Mouse (Mus musculus) forebrain, embryonic 12.5 days (tissue): ENCODE results near the gene Dcakd. TPM values are rescaled to one million over a fixed set of nuclear protein-coding genes. Genes with fewer than 3 reads are reported as not detected.
A peak's percentile ranks its signal among the peaks of the same experiment; 100 is the strongest.

Source experiments
- ATAC-seq: fragments of 200-750 bp; cut with Nextera tagmentation; 2 replicates; pipeline ENCODE4 v1.8.0; 2017; ENCODE audit warnings: moderate TSS enrichment; ENCODE audit not compliant: low FRiP score
- H3K27ac ChIP-seq: fragments of 300-500 bp; sonication (generic); 2 replicates; pipeline ENCODE4 v1.5.1; 2016; ENCODE audit warnings: mild to moderate bottlenecking
- H3K27me3 ChIP-seq: fragments of 300-500 bp; sonication (generic); 2 replicates; pipeline ENCODE4 v1.6.1; 2016; ENCODE audit warnings: mild to moderate bottlenecking
- H3K36me3 ChIP-seq: fragments of 300-500 bp; sonication (generic); replicated peaks from 2 replicates; pipeline ENCODE4 v1.6.1; 2016; ENCODE audit warnings: mild to moderate bottlenecking
- H3K4me1 ChIP-seq: fragments of 300-500 bp; sonication (generic); 2 replicates; pipeline ENCODE4 v1.6.1; 2016
- H3K4me2 ChIP-seq: fragments of 300-500 bp; sonication (generic); 2 replicates; pipeline ENCODE4 v1.6.1; 2016; ENCODE audit warnings: mild to moderate bottlenecking, moderate library complexity
- H3K4me3 ChIP-seq: fragments of 300-500 bp; sonication (generic); replicated peaks from 2 replicates; pipeline ENCODE4 v1.5.1; 2016; ENCODE audit warnings: mild to moderate bottlenecking
- H3K9ac ChIP-seq: fragments of 300-500 bp; sonication (generic); 2 replicates; pipeline ENCODE4 v1.6.1; 2016; ENCODE audit warnings: mild to moderate bottlenecking
- H3K9me3 ChIP-seq: fragments of 300-500 bp; sonication (generic); 2 replicates; pipeline ENCODE4 v1.6.1; 2016
- WGBS: fragments of 180-500 bp; shearing (Covaris S2); methylation state at CpG from one replicate; pipeline ENCODE4 v1.1.7; 2016; 5-methylcytosine and 5-hydroxymethylcytosine counted together
- polyA plus RNA-seq: library from polyadenylated mRNA; unstranded; fragments of >200 nt; fragmentation: Nextera tagmentation; extraction: Ambion mirVana; gene quantifications from 2 replicates; pipeline ENCODE4 v1.2.1, GENCODE M21; 2016

Dcakd gene
- polyA plus RNA-seq, 1 experiment from 2014 or later, result 190 TPM

- H3K36me3 ChIP-seq, result no peaks in the 10 kb centered on the region
- H3K4me2 ChIP-seq, result peak overlapping the region; percentile 45
- peaks cover 27% of the 10 kb centered on the region for H3K27me3 ChIP-seq
- H3K27ac ChIP-seq, result peak overlapping the region; percentile 89
- H3K4me3 ChIP-seq, result peak overlapping the region; percentile 14; the same call in 1 of the 2 replicates
- 20% methylated on average over 7 of the region's 7 CpGs for WGBS
- H3K4me1 ChIP-seq, result peaks cover 33% of the 10 kb centered on the region
- H3K9me3 ChIP-seq, result no peaks in the 10 kb centered on the region
- H3K9ac ChIP-seq, result peak overlapping the region; percentile 47; the same call in 1 of the 2 replicates
- ATAC-seq, result 0 out of 2 replicates have a peak, but pooled peaks have one; percentile 1
Observed at GRCm38 (mm10) chr11:102962861-102963245, 65.3 kb downstream of the Dcakd start.

GRCm38 (mm10) chr11:102961082-102961481 lies 67.1 kb downstream of the Dcakd start:
- ATAC-seq, result no peak
- Histone ChIP-seq H3K36me3 (no peaks in the 10 kb centered on the region), H3K4me3 (no peak overlapping the region), H3K9me3 (no peaks in the 10 kb centered on the region), H3K27ac (no peak overlapping the region), H3K4me2 (no peak overlapping the region), H3K27me3 (peaks cover 21% of the 10 kb centered on the region), H3K4me1 (peaks cover 42% of the 10 kb centered on the region), H3K9ac (no peak overlapping the region)
- 94% methylated on average over 4 of the region's 4 CpGs for WGBS

GRCm38 (mm10) chr11:102958870-102959269 lies 69.3 kb downstream of the Dcakd start:
- Histone ChIP-seq H3K9me3 (no peaks in the 10 kb centered on the region), H3K4me1 (peaks cover 36% of the 10 kb centered on the region)

GRCm38 (mm10) chr11:102958431-102958830 lies 69.7 kb downstream of the Dcakd start:
- WGBS, result 90% methylated on average over 6 of the region's 6 CpGs
- no peak overlapping the region for H3K9ac ChIP-seq
- H3K9me3 ChIP-seq, result no peaks in the 10 kb centered on the region
- no peak overlapping the region for H3K4me2 ChIP-seq
- no peaks in the 10 kb centered on the region for H3K36me3 ChIP-seq
- H3K4me3 ChIP-seq, result no peak overlapping the region
- peaks cover 33% of the 10 kb centered on the region for H3K4me1 ChIP-seq
- no peak overlapping the region for H3K27ac ChIP-seq
- no peak for ATAC-seq
- H3K27me3 ChIP-seq, result 0 out of 2 replicates have a peak, but pooled peaks cover 5% of the 10 kb centered on the region

More at GRCm38 (mm10) chr11:102958870-102959269, 69.3 kb downstream of the Dcakd start:
- Histone ChIP-seq H3K27me3 (0 out of 2 replicates have a peak, but pooled peaks cover 5% of the 10 kb centered on the region), H3K4me2 (no peak overlapping the region), H3K36me3 (no peaks in the 10 kb centered on the region), H3K4me3 (no peak overlapping the region), H3K9ac (no peak overlapping the region), H3K27ac (no peak overlapping the region)
- ATAC-seq, result no peak
- WGBS, result 77% methylated on average over 1 of the region's 1 CpGs

- no peaks in the 10 kb centered on the region for H3K9me3 ChIP-seq
- no peak overlapping the region for H3K9ac ChIP-seq
- peaks cover 10% of the 10 kb centered on the region; the same call in 1 of the 2 replicates for H3K27me3 ChIP-seq
- H3K4me1 ChIP-seq, result peaks cover 33% of the 10 kb centered on the region
- no peak for ATAC-seq
- no peak overlapping the region for H3K4me3 ChIP-seq
- no peak overlapping the region for H3K4me2 ChIP-seq
- no peaks in the 10 kb centered on the region for H3K36me3 ChIP-seq
- WGBS, result 80% methylated on average over 8 of the region's 8 CpGs
- H3K27ac ChIP-seq, result peak overlapping the region; percentile 21; the same call in 1 of the 2 replicates
Observed at GRCm38 (mm10) chr11:102957692-102958091, 70.4 kb downstream of the Dcakd start.

GRCm38 (mm10) chr11:102956962-102957614 lies 71.0 kb downstream of the Dcakd start:
- H3K36me3 ChIP-seq, result no peaks in the 10 kb centered on the region
- H3K9me3 ChIP-seq, result no peaks in the 10 kb centered on the region
- peak overlapping the region; percentile 21 for H3K27ac ChIP-seq
- 65% methylated on average over 16 of the region's 16 CpGs for WGBS
- H3K4me3 ChIP-seq, result no peak overlapping the region
- no peak for ATAC-seq
- H3K27me3 ChIP-seq, result peaks cover 12% of the 10 kb centered on the region; the same call in 1 of the 2 replicates
- H3K4me2 ChIP-seq, result no peak overlapping the region
- peaks cover 37% of the 10 kb centered on the region for H3K4me1 ChIP-seq
- H3K9ac ChIP-seq, result no peak overlapping the region; the same call in 1 of the 2 replicates

- H3K27ac ChIP-seq, result peak overlapping the region; percentile 56
- WGBS, result 28% methylated on average over 6 of the region's 6 CpGs
Observed at GRCm38 (mm10) chr11:102952922-102953321, 75.2 kb downstream of the Dcakd start.

GRCm38 (mm10) chr11:102948043-102948961 lies 79.8 kb downstream of the Dcakd start:
- no peak for ATAC-seq
- WGBS, result 1% methylated on average over 51 of the region's 51 CpGs
- H3K4me1 ChIP-seq, result peaks cover 58% of the 10 kb centered on the region

More at GRCm38 (mm10) chr11:102952922-102953321, 75.2 kb downstream of the Dcakd start:
- H3K9me3 ChIP-seq, result no peaks in the 10 kb centered on the region
- peak; percentile 81 for ATAC-seq
- H3K4me2 ChIP-seq, result peak overlapping the region; percentile 13; the same call in 1 of the 2 replicates
- H3K36me3 ChIP-seq, result no peaks in the 10 kb centered on the region
- H3K9ac ChIP-seq, result no peak overlapping the region
- H3K4me1 ChIP-seq, result peaks cover 47% of the 10 kb centered on the region
- no peak overlapping the region for H3K4me3 ChIP-seq
- H3K27me3 ChIP-seq, result peaks cover 49% of the 10 kb centered on the region

GRCm38 (mm10) chr11:102946992-102947343 lies 81.2 kb downstream of the Dcakd start:
- H3K4me3 ChIP-seq, result peak overlapping the region; percentile 42
- H3K9ac ChIP-seq, result no peak overlapping the region; the same call in 1 of the 2 replicates
- H3K4me2 ChIP-seq, result peak overlapping the region; percentile 56
- H3K27me3 ChIP-seq, result peaks cover 93% of the 10 kb centered on the region
- 6% methylated on average over 8 of the region's 8 CpGs for WGBS
- peaks cover 47% of the 10 kb centered on the region for H3K4me1 ChIP-seq
- H3K36me3 ChIP-seq, result no peaks in the 10 kb centered on the region
- H3K27ac ChIP-seq, result no peak overlapping the region
- no peak for ATAC-seq
- H3K9me3 ChIP-seq, result no peaks in the 10 kb centered on the region

More at GRCm38 (mm10) chr11:102948043-102948961, 79.8 kb downstream of the Dcakd start:
- Histone ChIP-seq H3K27me3 (peaks cover 90% of the 10 kb centered on the region), H3K9me3 (no peaks in the 10 kb centered on the region), H3K4me3 (peak overlapping the region; percentile 46), H3K27ac (peak overlapping the region; percentile 25; the same call in 1 of the 2 replicates), H3K4me2 (peak overlapping the region; percentile 75), H3K9ac (peak overlapping the region; percentile 62), H3K36me3 (no peaks in the 10 kb centered on the region)

GRCm38 (mm10) chr11:102946265-102946991 lies 81.7 kb downstream of the Dcakd start, which contains the start of gene C1ql1:
Gene C1ql1 (minus strand): TSS chr11:102946688.
- Histone ChIP-seq H3K9ac (peak within 1 kb of the TSS; percentile 45), H3K4me1 (peaks cover 47% of the 10 kb centered on the region), H3K36me3 (no peaks in the 10 kb centered on the region), H3K4me2 (peak within 1 kb of the TSS; percentile 56), H3K4me3 (peak within 1 kb of the TSS; percentile 42), H3K9me3 (no peaks in the 10 kb centered on the region), H3K27me3 (peaks cover 88% of the 10 kb centered on the region), H3K27ac (0 out of 2 replicates have a peak within 1 kb of the TSS, but pooled peaks have one; percentile 8)
- peak; percentile 85 for ATAC-seq
- WGBS, result under 1% methylated on average over 55 of the region's 87 CpGs
